Mouse (Mus musculus) retina, postnatal 1 day (tissue): ENCODE data around the gene Pde9a.
"Not testable (repeated sequence)": the region's sequence is repeated elsewhere in the genome, so short reads cannot be mapped to it uniquely, and the experiment has no call there.

Source experiments
- DNase-seq: peaks from one replicate; pipeline ENCODE4 v3.0.0-alpha.2; 2012

Pde9a gene

GRCm38 (mm10) chr17:31385671-31386665, at the start of gene Pde9a:
Gene Pde9a (plus strand): TSS chr17:31386210.
- peak; percentile 90 for DNase-seq

- no peak for DNase-seq
Measured at GRCm38 (mm10) chr17:31339769-31340168, 46.2 kb upstream of the Pde9a start.

GRCm38 (mm10) chr17:31342191-31342590, 43.8 kb upstream of the Pde9a start:
- peak; percentile 49 for DNase-seq

- peak; percentile 82 for DNase-seq
Measured at GRCm38 (mm10) chr17:31344172-31344801, 41.7 kb upstream of the Pde9a start.

- DNase-seq, result no peak
Measured at GRCm38 (mm10) chr17:31344816-31345215, 41.2 kb upstream of the Pde9a start.

GRCm38 (mm10) chr17:31348129-31348528, 37.9 kb upstream of the Pde9a start:
- DNase-seq, result no peak

- DNase-seq, result no peak
Measured at GRCm38 (mm10) chr17:31349388-31349787, 36.6 kb upstream of the Pde9a start.

- peak; percentile 27 for DNase-seq
Measured at GRCm38 (mm10) chr17:31351984-31352383, 34.0 kb upstream of the Pde9a start.

- no peak for DNase-seq
Measured at GRCm38 (mm10) chr17:31353255-31353654, 32.8 kb upstream of the Pde9a start.

- DNase-seq, result not testable (repeated sequence)
Measured at GRCm38 (mm10) chr17:31354684-31355083, 31.3 kb upstream of the Pde9a start.

- DNase-seq, result peak; percentile 43
Measured at GRCm38 (mm10) chr17:31355792-31356502, 30.1 kb upstream of the Pde9a start.

GRCm38 (mm10) chr17:31360582-31360981, 25.4 kb upstream of the Pde9a start:
- no peak for DNase-seq

GRCm38 (mm10) chr17:31365586-31366166, 20.3 kb upstream of the Pde9a start:
- peak; percentile 37 for DNase-seq

- DNase-seq, result no peak
Measured at GRCm38 (mm10) chr17:31370221-31370620, 15.8 kb upstream of the Pde9a start.

- DNase-seq, result no peak
Measured at GRCm38 (mm10) chr17:31370931-31371330, 15.1 kb upstream of the Pde9a start.

GRCm38 (mm10) chr17:31377961-31378360, 8.0 kb upstream of the Pde9a start:
- peak; percentile 92 for DNase-seq

- peak; percentile 90 for DNase-seq
Measured at GRCm38 (mm10) chr17:31378361-31378761, 7.6 kb upstream of the Pde9a start.

- no peak for DNase-seq
Measured at GRCm38 (mm10) chr17:31379086-31379485, 6.9 kb upstream of the Pde9a start.

GRCm38 (mm10) chr17:31379863-31380262, 6.1 kb upstream of the Pde9a start:
- DNase-seq, result no peak

- no peak for DNase-seq
Measured at GRCm38 (mm10) chr17:31383320-31383719, 2.7 kb upstream of the Pde9a start.

GRCm38 (mm10) chr17:31384968-31385627, 912 bp upstream of the Pde9a start:
- DNase-seq, result peak; percentile 45

- peak; percentile 16 for DNase-seq
Measured at GRCm38 (mm10) chr17:31386766-31387275, 811 bp downstream of the Pde9a start.
